Mouse (Mus musculus): ENCODE results near the gene Vmn1r42.
"Not testable (repeated sequence)": the region's sequence is repeated elsewhere in the genome, so short reads cannot be mapped to it uniquely, and the experiment has no call there.

The Vmn1r42 gene

DNA sequence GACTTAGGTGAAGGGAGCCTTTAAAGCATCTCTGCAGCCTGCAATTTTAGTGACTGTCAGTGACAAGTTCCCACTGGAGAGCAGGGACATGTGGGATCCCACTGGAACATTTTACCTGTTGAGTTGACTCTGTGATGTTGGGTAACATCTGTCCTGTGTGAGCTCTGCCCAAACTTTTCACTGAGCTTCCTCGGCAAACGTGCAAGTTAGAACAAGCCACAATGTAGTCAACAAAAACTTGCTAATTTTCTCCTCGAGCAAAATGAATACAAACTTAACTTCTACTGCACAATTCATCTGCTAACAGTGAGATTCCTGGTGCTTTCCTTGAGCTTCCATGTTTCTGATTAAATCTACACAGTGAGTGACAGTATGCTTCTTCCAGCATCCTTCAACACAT is at the start of gene Vmn1r42, which contains the start of gene Vmn1r43:
Gene Vmn1r42, minus strand, starts transcription at position 101 of the 400 bp plus-strand sequence.
Gene Vmn1r43, minus strand, starts transcription at position 101 of the 400 bp plus-strand sequence.
- not testable (repeated sequence) for DNase-seq (ENCODE audit: low spot score in 2 of 2)

GRCm38 (mm10) chr6:89883812-89884211 is 7.6 kb upstream of the Vmn1r42 start:
- no peak for DNase-seq (ENCODE audit: low spot score in 2 of 2)

DNA sequence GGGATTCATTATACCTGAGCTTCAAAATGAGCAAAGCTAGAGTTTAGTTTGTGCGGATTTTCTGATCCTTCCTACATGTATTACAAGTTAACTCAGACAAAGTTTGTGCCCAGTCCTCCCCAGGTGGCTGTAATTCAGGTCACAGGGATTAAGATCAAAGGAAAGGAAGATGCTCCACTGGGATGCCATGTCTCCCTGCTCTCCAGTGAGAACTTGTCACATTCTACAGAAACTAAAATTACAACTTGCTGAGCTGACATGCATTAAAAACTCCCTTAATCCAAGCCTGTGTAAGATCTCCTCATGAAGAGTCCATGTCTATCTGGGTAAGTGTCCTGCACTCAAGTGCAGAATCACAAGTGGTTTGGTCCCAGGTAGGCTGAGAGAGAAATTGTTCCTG is 7.1 kb upstream of the Vmn1r42 start, which contains the start of gene Vmn1r44:
Gene Vmn1r44, plus strand, starts transcription at position 301 of the 400 bp plus-strand sequence.
- no peak for DNase-seq (ENCODE audit: low spot score in 2 of 2)

DNA sequence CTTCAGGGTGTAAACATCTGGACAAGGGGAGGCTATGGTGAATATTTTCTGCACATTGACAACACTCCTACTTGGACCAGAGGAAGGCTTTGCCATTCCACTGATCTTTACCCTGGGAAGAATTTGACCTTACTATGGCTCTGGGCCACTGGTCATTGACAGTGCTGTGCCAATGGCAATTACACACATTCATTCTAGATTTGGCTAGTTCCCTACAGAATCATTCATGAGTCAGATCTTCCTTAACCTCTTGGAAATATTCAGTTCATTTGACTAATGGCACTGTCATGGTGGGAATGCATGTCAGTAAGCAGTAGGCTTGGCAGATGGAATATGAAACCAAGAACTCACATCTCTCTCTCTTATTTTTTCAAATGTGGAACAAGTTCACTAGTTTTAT is 4.7 kb upstream of the Vmn1r42 start:
- no peak for DNase-seq (ENCODE audit: low spot score in 2 of 2)

DNA sequence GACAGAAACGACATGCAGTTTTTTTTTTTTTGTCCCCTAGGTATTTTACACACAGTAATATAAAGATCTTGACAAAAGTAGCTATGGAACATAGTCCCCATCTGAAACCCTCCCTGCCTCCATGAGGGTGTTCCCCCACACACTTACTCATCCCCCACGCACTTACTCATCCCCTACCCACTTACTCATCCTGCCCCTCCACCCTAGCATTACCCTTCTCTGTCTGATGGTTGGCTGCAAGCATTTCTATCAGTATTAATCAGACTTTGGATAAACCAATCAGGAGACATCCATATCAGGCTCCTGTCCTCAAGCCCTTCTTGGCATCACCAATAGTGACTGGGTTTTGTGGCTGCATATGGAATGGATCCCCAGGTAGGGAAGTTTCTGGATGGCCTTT is 750 bp upstream of the Vmn1r42 start:
- DNase-seq (ENCODE audit: low spot score in 2 of 2), result no peak

DNA sequence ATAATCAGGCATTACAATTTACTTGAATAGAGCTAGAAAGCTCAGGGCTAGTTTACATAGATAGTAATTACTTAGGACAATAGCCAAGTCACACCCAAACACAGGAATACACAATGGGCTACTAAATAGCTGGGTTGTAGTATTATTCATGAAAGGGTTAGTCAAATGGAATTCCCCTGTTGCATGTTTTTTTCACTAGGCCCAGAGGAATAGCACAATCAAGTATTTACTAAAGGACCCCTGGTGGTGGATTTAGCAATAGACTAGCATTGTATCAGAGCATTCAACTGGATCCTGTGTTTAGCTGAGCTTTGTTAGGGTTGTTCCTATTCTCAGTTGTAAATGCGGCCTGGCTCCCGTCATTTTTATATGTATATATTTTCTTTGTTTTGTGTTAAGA is 8.2 kb downstream of the Vmn1r42 start:
- no peak for DNase-seq (ENCODE audit: low spot score in 2 of 2)

DNA sequence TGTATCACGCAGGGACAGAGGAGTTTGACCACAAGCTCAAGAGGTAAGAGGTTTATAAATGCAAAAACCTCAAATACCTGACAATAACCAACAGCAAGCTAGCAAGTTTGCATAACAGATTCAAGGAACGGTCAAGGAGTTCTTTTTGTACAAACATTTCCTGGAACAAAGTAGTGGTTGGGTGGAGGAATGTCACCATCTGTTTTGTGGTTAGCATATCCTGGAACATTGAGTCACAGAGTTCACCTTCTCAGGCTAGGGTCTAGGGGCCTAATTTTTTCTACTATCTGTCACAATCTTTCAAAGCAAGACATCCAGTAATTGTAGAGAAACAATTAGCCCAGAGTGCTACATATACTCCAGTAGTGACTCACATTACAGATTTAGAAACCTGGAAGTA is 8.9 kb downstream of the Vmn1r42 start:
- no peak for DNase-seq (ENCODE audit: low spot score in 2 of 2)

DNA sequence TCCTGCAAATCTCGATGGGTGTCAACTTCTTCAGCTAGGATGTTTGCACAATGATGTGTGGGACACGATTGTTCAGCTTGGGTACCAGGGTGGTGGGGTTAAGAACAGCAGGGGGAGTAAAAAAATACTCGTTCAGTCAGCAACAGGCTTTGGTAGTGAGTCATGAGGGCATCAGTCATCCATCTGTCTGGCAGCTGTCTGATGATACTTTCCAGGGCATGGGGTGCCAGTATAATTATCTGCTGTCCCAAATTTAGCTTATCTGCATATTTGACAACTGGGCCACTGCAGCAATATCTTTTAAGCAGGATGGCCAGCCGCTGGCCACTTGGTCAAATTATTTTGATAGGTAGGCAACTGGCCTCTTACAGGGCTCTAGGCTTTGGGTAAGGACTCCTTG is 12.4 kb downstream of the Vmn1r42 start:
- no peak for DNase-seq (ENCODE audit: low spot score in 2 of 2)

DNA sequence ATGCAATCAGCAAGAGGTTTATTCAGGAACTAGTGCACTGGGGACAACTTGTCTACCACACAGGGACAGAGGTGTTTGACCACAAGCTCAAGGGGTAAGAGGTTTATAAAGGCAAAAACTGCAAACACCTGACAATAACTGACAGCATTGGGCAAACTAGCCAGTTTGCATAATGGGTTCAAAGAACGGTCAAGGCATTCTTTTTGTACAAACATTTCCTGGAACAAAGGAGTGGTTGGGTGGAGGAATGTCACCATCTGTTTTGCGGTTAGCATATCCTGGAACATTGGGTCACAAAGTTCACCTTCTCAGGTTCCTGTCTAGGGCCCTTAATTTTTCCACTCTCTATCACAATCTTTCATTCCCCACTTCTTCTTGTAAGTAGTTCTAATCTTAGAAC is 16.4 kb downstream of the Vmn1r42 start:
- DNase-seq (ENCODE audit: low spot score in 2 of 2), result no peak

- no peak for DNase-seq (ENCODE audit: low spot score in 2 of 2)
These were observed 18.7 kb downstream of the Vmn1r42 start for GRCm38 (mm10) chr6:89857552-89857951.
